Mouse (Mus musculus) embryonic fibroblast, embryonic 13.5 days (primary cell): ENCODE measurements at regions not wholly inside any gene's neighbourhood (a gene's known extent, or its start where the extent isn't known, plus 50 kb on each side); places are given as distances from the start of the nearest gene placed in this dataset.
"Not testable (repeated sequence)": the region's sequence is repeated elsewhere in the genome, so short reads cannot be mapped to it uniquely, and the experiment has no call there.

Experiments used
- H3K27ac ChIP-seq: 2 replicates; pipeline ENCODE4 v1.5.1; 2012; ENCODE audit warnings: low read length, control low read depth, inconsistent platforms; ENCODE audit not compliant: insufficient read depth
- H3K4me1 ChIP-seq: 2 replicates; pipeline ENCODE4 v1.6.1; 2011; ENCODE audit warnings: low read length; ENCODE audit not compliant: control insufficient read depth, insufficient read depth
- H3K4me3 ChIP-seq: 2 replicates; pipeline ENCODE4 v1.5.1; 2011; ENCODE audit warnings: mild to moderate bottlenecking, control low read depth, low read length; ENCODE audit not compliant: insufficient read depth
- CTCF ChIP-seq: IDR thresholded peaks from 2 replicates; pipeline ENCODE4 v1.5.1; 2011; ENCODE audit warnings: mild to moderate bottlenecking, control low read depth, low read length, moderate library complexity, borderline replicate concordance; ENCODE audit not compliant: insufficient read depth
- POLR2A ChIP-seq: IDR thresholded peaks from 2 replicates; pipeline ENCODE4 v1.6.1; 2011; ENCODE audit warnings: low read depth, mild to moderate bottlenecking, control low read depth, low read length, moderate library complexity

GRCm38 (mm10) chr6:37618990-37619389, 89.0 kb downstream of the Akr1d1 start:
- H3K4me1 ChIP-seq: peaks cover 13% of the 10 kb centered on the region
- no peak for TF ChIP-seq POLR2A
- TF ChIP-seq CTCF: no peak
- no peak overlapping the region for H3K4me3 ChIP-seq
- H3K27ac ChIP-seq: no peak overlapping the region

GRCm38 (mm10) chr6:37621364-37622029, 91.5 kb downstream of the Akr1d1 start:
- Histone ChIP-seq H3K27ac (peak overlapping the region; percentile 93), H3K4me1 (peaks cover 13% of the 10 kb centered on the region), H3K4me3 (no peak overlapping the region)
- TF ChIP-seq POLR2A (no peak), CTCF (no peak)

GRCm38 (mm10) chr6:37622273-37622672, 92.3 kb downstream of the Akr1d1 start:
- TF ChIP-seq CTCF (no peak), POLR2A (no peak)
- H3K27ac ChIP-seq: peak overlapping the region; percentile 93
- H3K4me3 ChIP-seq: no peak overlapping the region
- H3K4me1 ChIP-seq: peaks cover 13% of the 10 kb centered on the region

- no peak for TF ChIP-seq CTCF
These were observed 97.2 kb downstream of the Akr1d1 start for GRCm38 (mm10) chr6:37627206-37627605.

GRCm38 (mm10) chr6:37633948-37634347, 104.0 kb downstream of the Akr1d1 start:
- Histone ChIP-seq H3K27ac (no peak overlapping the region), H3K4me3 (no peak overlapping the region), H3K4me1 (no peaks in the 10 kb centered on the region)
- TF ChIP-seq CTCF (no peak), POLR2A (no peak)

More at GRCm38 (mm10) chr6:37627206-37627605, 97.2 kb downstream of the Akr1d1 start:
- H3K4me1 ChIP-seq: peaks cover 7% of the 10 kb centered on the region
- no peak overlapping the region for H3K27ac ChIP-seq
- no peak overlapping the region for H3K4me3 ChIP-seq

GRCm38 (mm10) chr6:37642066-37642465, 112.1 kb downstream of the Akr1d1 start:
- H3K4me3 ChIP-seq: no peak overlapping the region
- TF ChIP-seq CTCF (no peak), POLR2A (no peak)

GRCm38 (mm10) chr6:37642701-37643121, 112.7 kb downstream of the Akr1d1 start:
- no peak overlapping the region for H3K4me3 ChIP-seq
- H3K4me1 ChIP-seq: no peaks in the 10 kb centered on the region
- H3K27ac ChIP-seq: no peak overlapping the region
- no peak for TF ChIP-seq CTCF
- no peak for TF ChIP-seq POLR2A

More at GRCm38 (mm10) chr6:37642066-37642465, 112.1 kb downstream of the Akr1d1 start:
- no peak overlapping the region for H3K27ac ChIP-seq
- no peaks in the 10 kb centered on the region for H3K4me1 ChIP-seq

- H3K4me3 ChIP-seq: no peak overlapping the region
- TF ChIP-seq POLR2A (no peak), CTCF (no peak)
- no peak overlapping the region for H3K27ac ChIP-seq
- H3K4me1 ChIP-seq: no peaks in the 10 kb centered on the region
These were observed 113.2 kb downstream of the Akr1d1 start for GRCm38 (mm10) chr6:37643176-37643575.

- H3K4me3 ChIP-seq: no peak overlapping the region
- TF ChIP-seq CTCF (no peak), POLR2A (no peak)
- H3K27ac ChIP-seq: no peak overlapping the region
- H3K4me1 ChIP-seq: no peaks in the 10 kb centered on the region
These were observed 113.7 kb downstream of the Akr1d1 start for GRCm38 (mm10) chr6:37643718-37644117.

- no peak for TF ChIP-seq CTCF
- TF ChIP-seq POLR2A: no peak
- Histone ChIP-seq H3K4me3 (no peak overlapping the region), H3K4me1 (no peaks in the 10 kb centered on the region), H3K27ac (no peak overlapping the region)
These were observed 115.6 kb downstream of the Akr1d1 start for GRCm38 (mm10) chr6:37645551-37645950.

GRCm38 (mm10) chr6:37657300-37657699, 127.3 kb downstream of the Akr1d1 start:
- not testable (repeated sequence) for H3K4me3 ChIP-seq, H3K27ac ChIP-seq, H3K4me1 ChIP-seq
